Mouse (Mus musculus): Measurements from ENCODE around the gene Foxd4.

Foxd4 gene

DNA sequence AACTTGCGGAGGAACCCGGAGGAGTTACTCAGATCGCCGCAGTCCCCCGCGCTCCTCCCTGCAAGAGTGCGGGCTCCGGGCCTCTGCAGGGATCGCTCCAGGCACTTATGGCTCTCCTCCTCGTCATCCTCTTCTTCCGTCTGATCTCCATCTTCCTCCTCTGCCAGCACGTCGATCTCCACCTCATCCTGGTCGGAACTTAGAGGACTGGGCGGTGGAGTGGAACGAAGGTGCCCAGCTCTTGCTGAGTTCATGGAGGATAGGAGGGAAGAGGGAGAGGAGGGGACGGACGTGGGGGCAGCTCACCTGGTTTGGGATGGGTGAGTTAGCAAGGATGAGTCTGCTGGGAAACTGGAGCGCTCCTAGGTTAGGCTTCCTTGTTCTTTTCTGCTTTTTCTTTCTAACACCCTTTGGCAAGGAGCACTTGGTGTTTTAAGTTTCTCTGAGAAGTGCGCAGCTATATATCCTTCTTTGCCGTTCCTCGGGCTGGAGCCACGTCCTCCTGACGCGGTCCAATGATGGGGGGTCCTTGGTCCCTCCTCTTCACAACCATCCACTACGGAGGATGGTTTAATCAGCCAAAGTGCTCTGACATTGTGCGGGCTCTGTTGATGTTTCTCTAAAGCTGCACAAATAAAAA, at the start of gene Foxd4:
Foxd4 (minus strand) TSS at position 617 of the 640 bp plus-strand sequence.
- peak; percentile 5 for DNase-seq (ENCODE audit: low read depth, low spot score)
- Histone ChIP-seq H3K36me3 (ENCODE audit: control insufficient read depth, insufficient read depth, low read length, poor library complexity, severe bottlenecking) (no peaks in the 10 kb centered on the region), H3K27me3 (ENCODE audit: control insufficient read depth, insufficient read depth, low read length, poor library complexity, severe bottlenecking) (no peaks in the 10 kb centered on the region; the same call in none of the 2 replicates)

DNA sequence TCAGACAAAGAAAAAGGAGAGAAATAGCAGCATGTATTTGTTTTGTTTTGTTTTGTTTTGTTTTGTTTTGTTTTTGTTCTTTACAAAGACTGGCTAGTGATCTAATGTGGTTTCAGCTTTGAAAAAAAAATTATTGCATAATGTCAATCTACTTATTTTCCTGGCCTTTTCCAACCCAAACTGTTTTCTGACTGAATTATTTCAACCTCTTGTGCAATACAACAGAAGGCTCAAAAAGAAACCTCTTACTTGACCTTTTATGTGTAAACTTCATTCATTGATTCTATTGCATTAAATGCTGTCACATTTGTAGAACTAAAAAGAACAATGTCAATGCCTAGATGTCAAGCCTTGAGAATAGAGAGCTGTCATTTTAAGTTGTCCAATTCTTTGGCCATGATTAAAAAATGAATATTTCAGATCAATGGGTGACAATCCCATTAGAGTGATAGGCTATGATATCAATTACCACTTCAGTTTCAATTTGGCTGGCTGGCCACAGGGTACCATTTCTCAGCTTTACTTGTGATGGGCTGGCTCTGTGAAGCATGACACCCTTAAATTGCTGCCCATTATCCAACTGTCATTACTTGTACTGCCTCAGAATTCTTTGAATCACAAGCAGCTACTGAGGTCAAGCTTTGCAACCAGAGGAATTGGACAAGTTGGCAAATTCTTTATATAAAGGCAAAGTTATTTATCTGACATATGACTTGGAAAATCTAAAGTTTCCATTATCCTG, 44.7 kb upstream of the Foxd4 start:
- no peaks in the 10 kb centered on the region; the same call in 1 of the 2 replicates for H3K36me3 ChIP-seq (ENCODE audit: control insufficient read depth, insufficient read depth, low read length, poor library complexity, severe bottlenecking)
- no peak for DNase-seq (ENCODE audit: low read depth, low spot score)
- H3K27me3 ChIP-seq (ENCODE audit: control insufficient read depth, insufficient read depth, low read length, poor library complexity, severe bottlenecking): no peaks in the 10 kb centered on the region

DNA sequence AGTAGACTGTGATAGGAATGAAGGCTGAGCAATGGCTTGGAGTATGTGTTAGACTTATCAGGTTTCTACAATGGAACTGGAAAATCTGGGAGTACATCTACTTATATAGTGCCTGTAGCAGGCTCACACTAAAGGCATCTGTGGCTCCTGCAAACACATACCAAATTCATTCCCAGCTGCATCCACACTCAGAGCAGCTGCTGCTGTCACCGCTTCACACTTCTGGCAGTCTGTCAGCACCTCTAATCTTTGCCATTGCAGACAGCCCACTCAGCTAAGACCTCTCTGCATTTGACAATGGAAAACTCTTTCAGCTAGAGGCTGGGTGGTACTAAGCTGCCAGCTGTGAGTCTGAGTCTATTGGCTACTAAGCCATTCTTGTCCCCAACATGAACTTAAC, 36.1 kb upstream of the Foxd4 start:
- no peaks in the 10 kb centered on the region; the same call in 1 of the 2 replicates for H3K36me3 ChIP-seq (ENCODE audit: control insufficient read depth, insufficient read depth, low read length, poor library complexity, severe bottlenecking)
- no peak for DNase-seq (ENCODE audit: low read depth, low spot score)

DNA sequence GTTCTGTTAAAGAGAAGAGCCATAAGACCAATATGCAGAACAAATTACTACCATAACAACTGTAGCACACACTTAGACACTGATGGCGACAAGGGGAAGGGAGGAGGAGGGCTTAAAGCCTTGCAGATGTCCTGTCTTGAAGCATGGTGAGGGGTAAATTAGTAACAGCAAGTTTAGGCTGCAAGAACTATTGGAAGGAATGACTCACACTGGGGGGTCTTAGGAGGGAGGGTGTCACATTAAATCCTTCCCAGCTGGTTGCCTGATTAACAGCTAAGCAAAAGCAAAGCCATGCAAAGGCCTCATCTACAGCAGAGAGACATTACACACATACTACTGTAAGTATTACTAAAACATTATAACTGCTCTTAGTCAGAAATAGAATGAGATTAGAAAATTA, 28.0 kb upstream of the Foxd4 start:
- Histone ChIP-seq H3K36me3 (ENCODE audit: control insufficient read depth, insufficient read depth, low read length, poor library complexity, severe bottlenecking) (no peaks in the 10 kb centered on the region), H3K27me3 (ENCODE audit: control insufficient read depth, insufficient read depth, low read length, poor library complexity, severe bottlenecking) (no peaks in the 10 kb centered on the region)
- no peak for DNase-seq (ENCODE audit: low read depth, low spot score)

More for the DNA sequence above, 36.1 kb upstream of the Foxd4 start:
- H3K27me3 ChIP-seq (ENCODE audit: control insufficient read depth, insufficient read depth, low read length, poor library complexity, severe bottlenecking): no peaks in the 10 kb centered on the region

DNA sequence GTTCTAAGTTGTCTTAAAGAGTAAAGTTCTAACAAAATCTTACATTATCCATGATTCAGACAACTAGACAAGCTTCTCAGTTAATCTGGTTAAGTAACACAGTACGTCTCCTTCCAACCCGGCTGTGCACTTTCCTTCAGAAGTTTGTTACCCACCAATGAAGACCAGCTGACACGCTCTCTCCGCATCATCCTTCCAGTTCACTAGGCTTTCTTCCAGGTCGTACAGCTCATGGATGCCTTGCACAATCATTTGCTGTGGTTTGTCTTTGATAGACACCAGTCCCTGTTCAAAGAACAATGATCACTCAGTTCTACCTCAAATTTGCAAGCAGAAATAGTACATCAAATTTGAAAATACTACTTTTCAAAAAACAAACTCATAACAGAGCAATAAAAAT, 19.9 kb upstream of the Foxd4 start:
- no peaks in the 10 kb centered on the region for H3K27me3 ChIP-seq (ENCODE audit: control insufficient read depth, insufficient read depth, low read length, poor library complexity, severe bottlenecking)
- peaks cover 4% of the 10 kb centered on the region; the same call in 1 of the 2 replicates for H3K36me3 ChIP-seq (ENCODE audit: control insufficient read depth, insufficient read depth, low read length, poor library complexity, severe bottlenecking)
- no peak for DNase-seq (ENCODE audit: low read depth, low spot score)

DNA sequence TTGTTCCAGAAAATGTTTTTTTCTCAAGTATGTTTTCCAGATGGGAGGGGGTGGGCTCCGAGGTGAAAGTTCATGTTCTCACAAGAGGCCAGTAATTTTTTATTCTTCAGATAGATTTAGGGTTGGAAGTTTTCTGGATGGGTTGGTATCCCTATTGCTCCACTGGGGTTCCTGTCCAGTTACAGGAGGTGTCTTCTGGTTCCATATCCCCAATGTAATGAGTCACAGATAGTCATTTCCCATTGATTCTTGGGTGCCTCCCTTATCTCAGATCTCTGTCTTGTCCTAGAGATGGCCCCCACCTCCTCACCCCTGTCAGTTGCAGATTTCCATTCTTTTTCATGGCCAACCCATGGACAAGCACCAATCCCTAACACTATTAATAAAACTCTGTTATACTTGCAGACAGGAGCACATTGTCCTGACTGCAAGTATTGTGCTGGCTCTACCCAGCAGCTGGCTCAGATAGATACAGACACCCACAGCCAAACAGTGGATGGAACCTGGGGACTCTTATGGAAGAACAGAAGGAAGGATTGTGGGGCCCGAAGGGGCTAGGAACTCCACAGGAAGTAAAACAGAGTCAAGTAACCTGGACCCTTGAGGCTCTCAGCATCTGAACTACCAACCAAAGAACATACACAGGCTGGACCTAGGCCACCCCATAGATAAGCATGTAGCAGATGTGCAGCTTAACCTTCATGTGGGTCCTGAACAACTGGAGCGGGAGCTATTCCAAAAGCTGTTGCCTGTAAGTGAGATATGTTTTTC, 7.6 kb upstream of the Foxd4 start:
- no peak for DNase-seq (ENCODE audit: low read depth, low spot score)
- Histone ChIP-seq H3K27me3 (ENCODE audit: control insufficient read depth, insufficient read depth, low read length, poor library complexity, severe bottlenecking) (no peaks in the 10 kb centered on the region), H3K36me3 (ENCODE audit: control insufficient read depth, insufficient read depth, low read length, poor library complexity, severe bottlenecking) (no peaks in the 10 kb centered on the region)

DNA sequence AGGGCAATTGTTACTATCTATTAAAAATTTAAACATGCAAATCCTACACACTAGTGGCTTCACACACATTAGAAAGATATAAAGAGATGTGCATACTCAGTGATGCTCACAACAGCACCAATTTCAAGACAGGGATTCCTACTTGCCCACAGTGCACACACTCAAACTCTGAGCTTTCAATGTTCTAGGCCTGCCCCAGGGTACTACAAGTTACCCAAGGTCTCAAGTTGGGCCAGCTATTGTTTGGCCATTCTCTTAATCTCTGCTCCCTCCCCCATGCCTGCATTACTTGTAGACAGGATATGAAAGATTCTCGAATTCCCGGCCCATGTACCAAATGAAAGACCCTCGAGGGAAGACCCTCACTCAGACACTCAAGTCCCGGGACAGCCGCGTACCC, 6.7 kb upstream of the Foxd4 start:
- Histone ChIP-seq H3K27me3 (ENCODE audit: control insufficient read depth, insufficient read depth, low read length, poor library complexity, severe bottlenecking) (no peaks in the 10 kb centered on the region), H3K36me3 (ENCODE audit: control insufficient read depth, insufficient read depth, low read length, poor library complexity, severe bottlenecking) (no peaks in the 10 kb centered on the region)
- no peak for DNase-seq (ENCODE audit: low read depth, low spot score)

DNA sequence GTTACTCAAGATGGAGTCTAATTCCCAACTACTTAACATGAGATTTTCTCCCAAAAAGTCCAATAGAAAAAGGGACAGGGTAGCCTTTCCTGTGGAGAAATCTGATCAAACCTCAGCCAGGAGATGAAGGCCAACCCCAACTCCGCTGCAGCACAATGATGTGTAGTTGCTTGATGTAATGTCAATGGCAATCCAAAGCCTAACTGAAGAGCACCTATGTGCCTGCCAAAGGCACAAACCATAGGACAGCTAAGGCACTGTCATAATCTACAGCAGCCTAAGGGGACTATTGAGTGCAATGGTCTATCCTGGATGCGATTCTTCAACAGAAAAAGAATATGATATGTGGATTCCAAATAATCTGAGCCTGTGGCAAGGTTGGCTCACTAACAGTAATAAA, 1.8 kb upstream of the Foxd4 start:
- no peaks in the 10 kb centered on the region for H3K36me3 ChIP-seq (ENCODE audit: control insufficient read depth, insufficient read depth, low read length, poor library complexity, severe bottlenecking)
- DNase-seq (ENCODE audit: low read depth, low spot score): no peak
- H3K27me3 ChIP-seq (ENCODE audit: control insufficient read depth, insufficient read depth, low read length, poor library complexity, severe bottlenecking): no peaks in the 10 kb centered on the region; the same call in none of the 2 replicates

DNA sequence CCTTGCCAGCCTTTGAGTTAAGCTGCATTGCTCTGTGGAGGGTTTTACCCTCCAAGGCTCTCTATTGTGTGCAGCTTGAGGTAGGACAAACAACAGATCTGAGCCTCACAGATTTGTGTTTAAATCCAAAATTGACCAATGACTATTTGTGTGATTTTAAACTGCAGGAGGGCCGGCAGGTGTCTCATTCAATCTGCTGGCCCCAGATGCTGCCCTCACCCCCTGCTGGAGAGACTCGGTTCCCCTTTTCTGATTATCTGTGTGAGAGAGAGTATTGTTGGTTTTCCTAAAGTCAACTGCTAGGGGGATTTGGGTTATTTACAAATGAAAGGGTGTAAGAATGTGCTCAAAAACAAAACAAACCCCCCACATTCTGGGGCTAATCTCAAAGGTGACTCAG, 1.3 kb upstream of the Foxd4 start:
- no peaks in the 10 kb centered on the region; the same call in none of the 2 replicates for H3K27me3 ChIP-seq (ENCODE audit: control insufficient read depth, insufficient read depth, low read length, poor library complexity, severe bottlenecking)
- H3K36me3 ChIP-seq (ENCODE audit: control insufficient read depth, insufficient read depth, low read length, poor library complexity, severe bottlenecking): no peaks in the 10 kb centered on the region
- peak; percentile 6 for DNase-seq (ENCODE audit: low read depth, low spot score)

DNA sequence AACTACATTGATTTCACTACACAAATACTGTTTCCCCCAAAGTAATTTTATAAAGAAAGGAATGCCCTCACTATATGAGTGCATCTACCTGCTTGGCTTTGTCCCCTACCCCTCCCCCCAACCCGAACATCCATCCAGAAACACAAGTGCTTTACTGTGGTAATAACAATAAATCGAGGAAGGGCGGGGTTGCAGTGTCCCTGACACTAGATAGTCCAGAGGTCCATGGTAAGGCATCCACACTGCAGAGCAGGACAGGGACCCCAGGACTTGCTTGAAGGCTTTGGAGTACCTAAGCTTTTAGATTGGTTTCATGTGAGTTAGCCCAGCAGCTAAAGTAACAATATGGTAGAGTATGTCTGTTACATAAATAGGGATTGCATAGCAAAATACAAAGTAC, 669 bp upstream of the Foxd4 start:
- H3K27me3 ChIP-seq (ENCODE audit: control insufficient read depth, insufficient read depth, low read length, poor library complexity, severe bottlenecking): no peaks in the 10 kb centered on the region; the same call in none of the 2 replicates
- H3K36me3 ChIP-seq (ENCODE audit: control insufficient read depth, insufficient read depth, low read length, poor library complexity, severe bottlenecking): no peaks in the 10 kb centered on the region
- DNase-seq (ENCODE audit: low read depth, low spot score): no peak

DNA sequence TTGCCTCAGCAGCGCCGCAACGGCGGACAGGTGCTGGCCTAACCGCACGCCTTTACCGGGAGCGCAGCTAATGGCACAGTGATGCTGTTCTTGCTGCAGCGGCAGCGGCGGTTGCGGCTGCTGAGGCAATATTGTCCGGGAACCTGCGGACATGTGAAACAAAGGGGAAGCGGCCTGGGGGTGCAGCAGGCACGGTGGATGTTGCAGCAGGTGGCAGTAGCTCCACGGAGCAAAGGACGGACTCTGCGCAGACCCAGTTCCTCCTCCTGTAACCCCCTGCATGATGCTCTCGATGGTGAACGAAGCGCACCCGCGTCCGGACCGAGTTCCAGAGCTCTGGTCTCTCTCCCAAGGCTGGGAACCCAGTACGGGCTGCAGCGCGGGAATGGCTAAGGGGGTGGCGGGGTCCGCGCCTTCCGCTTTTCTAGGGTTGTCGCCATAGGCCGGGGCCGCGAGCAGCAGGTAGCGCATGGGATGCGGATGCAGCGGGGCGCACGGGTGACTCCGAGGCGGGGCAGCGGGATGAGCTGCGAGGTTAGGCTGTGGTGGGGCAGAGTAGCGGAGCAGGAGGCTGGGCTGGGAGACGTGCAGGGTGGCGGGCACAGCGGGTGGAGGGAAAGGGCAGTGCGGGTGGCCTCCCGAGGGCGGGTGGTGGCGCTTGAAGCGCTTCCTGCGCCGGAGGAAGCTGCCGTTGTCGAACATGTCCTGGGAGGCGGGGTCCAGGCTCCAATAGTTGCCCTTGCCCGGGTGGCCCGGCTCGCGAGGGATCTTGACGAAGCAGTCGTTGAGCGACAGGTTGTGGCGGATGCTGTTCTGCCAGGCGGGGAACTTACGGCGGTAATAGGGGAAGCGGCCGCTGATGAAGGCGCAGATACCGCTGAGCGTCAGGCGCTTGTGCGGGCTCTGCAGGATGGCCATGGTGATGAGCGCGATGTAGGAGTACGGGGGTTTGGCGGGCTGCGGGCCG, 1.1 kb downstream of the Foxd4 start:
- DNase-seq (ENCODE audit: low read depth, low spot score): peak; percentile 47
- no peaks in the 10 kb centered on the region; the same call in none of the 2 replicates for H3K27me3 ChIP-seq (ENCODE audit: control insufficient read depth, insufficient read depth, low read length, poor library complexity, severe bottlenecking)
- H3K36me3 ChIP-seq (ENCODE audit: control insufficient read depth, insufficient read depth, low read length, poor library complexity, severe bottlenecking): no peaks in the 10 kb centered on the region

DNA sequence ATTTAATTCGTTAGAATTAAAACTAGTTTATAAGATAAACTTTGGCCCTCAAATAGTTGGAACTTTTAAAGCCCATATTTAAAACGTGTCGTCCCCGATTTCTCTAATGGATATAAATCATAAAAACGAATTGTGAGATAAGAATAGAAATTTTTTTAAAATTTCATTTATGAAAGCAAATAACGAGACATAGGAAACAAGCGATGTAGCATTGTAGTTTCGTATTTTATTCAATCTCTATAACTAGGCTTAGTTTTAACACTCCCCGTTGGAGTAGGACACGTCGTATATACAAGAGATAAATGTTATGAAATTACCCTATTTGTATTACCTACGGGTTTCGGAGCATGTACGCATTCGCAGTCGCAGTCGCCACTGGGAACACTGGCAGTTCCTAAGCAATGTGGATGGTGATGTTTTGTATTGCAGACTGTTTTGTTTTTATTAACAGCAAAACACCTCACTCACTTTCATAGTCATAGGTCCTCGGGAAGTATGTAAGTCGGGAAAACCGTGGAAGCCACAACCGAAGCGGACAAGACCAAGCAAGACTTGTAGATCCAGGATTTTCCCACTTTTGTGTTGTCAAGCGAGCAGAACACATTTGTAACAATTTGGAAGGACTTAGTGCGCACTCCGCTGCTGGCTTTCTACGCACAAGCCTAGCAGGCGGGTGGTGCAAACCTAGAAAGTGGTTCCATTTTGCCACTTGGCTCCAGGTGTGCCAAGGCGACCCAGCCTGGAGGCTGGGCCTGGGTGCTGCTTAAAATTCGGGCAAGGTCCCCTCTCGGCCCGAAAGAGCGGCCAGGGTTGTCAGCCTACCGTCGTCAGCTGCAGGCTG, 2.0 kb downstream of the Foxd4 start:
- Histone ChIP-seq H3K27me3 (ENCODE audit: control insufficient read depth, insufficient read depth, low read length, poor library complexity, severe bottlenecking) (no peaks in the 10 kb centered on the region; the same call in none of the 2 replicates), H3K36me3 (ENCODE audit: control insufficient read depth, insufficient read depth, low read length, poor library complexity, severe bottlenecking) (no peaks in the 10 kb centered on the region)
- peak; percentile 32 for DNase-seq (ENCODE audit: low read depth, low spot score)

DNA sequence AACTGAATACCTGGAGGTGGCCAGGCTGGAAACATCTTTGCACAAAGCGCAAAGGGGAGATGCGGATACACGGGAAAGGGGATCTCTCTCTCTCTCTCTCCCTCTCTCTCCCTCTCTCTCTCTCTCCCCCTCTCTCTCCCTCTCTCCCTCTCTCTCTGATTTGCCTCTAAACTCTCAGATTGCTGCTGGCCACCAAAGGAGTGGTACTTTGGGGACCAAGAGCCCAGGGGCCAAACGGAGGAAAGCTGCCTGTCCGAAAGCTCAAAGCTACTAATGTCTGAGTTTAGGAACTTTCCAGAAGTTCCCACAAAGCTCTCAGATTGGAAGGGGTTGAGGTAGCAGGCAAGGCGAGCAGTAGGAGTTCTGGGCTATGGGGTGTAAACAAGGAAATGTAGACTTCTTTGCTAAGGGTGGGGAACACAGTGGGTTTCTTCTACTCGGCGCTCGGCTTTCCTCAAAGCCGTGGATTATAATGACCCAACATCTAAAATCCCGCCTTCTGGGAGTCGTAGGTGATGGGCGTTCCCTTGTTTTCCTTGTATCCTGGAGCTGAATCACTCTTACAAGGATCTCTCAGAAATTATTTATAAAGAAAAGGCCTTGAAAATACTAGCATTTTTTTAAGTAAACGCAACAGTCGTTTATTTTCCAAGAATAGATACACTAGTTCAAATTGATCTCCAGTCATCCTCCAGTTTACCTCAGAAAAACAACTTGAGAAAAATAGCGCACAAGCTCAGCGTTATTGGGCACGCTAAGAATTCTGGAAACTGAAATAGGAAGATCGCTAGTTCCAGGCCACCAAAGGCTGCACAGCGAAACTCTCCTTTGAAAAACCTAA, 2.9 kb downstream of the Foxd4 start:
- DNase-seq (ENCODE audit: low read depth, low spot score): peak; percentile 8
- Histone ChIP-seq H3K36me3 (ENCODE audit: control insufficient read depth, insufficient read depth, low read length, poor library complexity, severe bottlenecking) (no peaks in the 10 kb centered on the region), H3K27me3 (ENCODE audit: control insufficient read depth, insufficient read depth, low read length, poor library complexity, severe bottlenecking) (no peaks in the 10 kb centered on the region; the same call in none of the 2 replicates)

Data from splenic B cell, adult 2 months (primary cell).